Mouse (Mus musculus) MEL-GATA-1-ER (cell line): ENCODE measurements around the gene Selenop.
"Not testable (repeated sequence)": the region's sequence is repeated elsewhere in the genome, so short reads cannot be mapped to it uniquely, and the experiment has no call there.

Experiments
- DNase-seq: peaks from one replicate; pipeline ENCODE4 v3.0.0-alpha.2; 2012; ENCODE audit warnings: low read depth; ENCODE audit errors: extremely low read depth

Gene Selenop

DNA sequence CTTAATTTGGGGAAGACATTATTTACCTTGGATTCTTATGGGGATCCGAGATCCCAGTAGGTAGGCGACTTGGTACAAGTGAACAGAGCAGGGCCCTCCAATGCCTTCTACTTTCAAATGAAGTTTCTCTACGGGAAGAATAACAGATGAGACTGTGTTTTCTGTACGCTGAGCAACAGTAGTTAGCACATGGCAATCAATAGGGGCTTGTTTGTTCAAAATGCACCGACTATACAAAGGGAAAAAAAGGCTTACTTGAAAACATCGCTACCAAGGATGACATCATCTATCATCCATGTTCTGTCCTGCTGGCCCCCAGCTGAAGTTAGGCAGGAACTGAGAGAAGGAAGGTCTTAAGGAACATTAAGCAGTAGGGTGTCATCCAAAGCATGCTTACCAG, at the start of gene Selenop:
Gene Selenop, plus strand, starts transcription at position 301 of the 400 bp plus-strand sequence.
- DNase-seq: no peak

- not testable (repeated sequence) for DNase-seq
Measured at GRCm38 (mm10) chr15:3218668-3219067, 49.7 kb upstream of the Selenop start.

DNA sequence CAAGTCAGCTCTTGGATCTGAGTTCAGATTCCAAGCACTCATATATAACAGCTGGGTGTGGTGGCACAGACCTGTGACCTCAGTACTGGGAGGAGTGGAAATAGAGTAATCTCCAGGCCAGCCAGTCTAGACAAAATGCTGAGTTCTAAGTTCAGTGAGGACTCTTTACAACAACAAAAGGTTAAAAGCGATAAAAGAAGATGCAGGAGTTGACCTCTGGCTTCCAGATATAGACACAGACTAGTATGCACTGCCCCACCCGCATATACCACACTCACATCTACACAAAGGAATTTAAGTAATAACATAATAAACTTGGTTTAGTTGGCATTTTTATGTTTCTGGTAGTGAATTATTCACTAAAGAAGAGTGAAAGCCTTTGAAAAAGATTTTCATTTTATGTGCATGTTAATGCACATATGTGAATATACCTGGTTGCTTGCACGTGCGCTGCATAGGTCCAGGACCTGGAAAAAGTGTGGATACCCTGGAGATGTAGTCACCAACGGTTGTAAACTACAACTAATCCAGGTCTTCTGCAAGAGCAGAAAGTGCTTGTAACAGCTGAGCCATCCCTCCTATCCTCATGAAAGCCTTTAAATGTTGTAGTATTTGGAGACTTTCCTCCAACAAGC, 45.4 kb upstream of the Selenop start:
- DNase-seq: no peak

- no peak for DNase-seq
Measured at GRCm38 (mm10) chr15:3226573-3226972, 41.8 kb upstream of the Selenop start.

DNA sequence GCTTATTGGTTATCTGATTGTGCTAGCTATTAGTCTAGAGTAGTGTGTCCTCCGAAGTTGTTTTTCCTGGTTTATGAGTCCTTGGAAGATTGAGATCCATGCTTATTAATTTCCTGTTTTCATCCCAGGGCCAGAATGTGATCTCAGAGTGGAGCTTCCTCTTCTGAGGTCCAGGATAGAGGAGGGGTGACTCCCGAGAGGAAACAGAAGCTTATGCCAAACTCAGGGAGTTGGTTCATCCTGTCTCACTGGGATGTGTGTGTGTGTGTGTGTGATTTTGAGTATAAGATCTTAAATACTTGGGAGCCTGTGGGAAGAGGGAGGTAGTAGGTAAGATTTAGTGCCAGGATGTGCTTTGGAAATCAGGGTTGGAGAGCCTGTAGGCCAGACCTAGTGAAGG, 40.2 kb upstream of the Selenop start:
- no peak for DNase-seq

- DNase-seq: no peak
Measured at GRCm38 (mm10) chr15:3228990-3229389, 39.4 kb upstream of the Selenop start.

GRCm38 (mm10) chr15:3231004-3231403, 37.3 kb upstream of the Selenop start:
- no peak for DNase-seq

DNA sequence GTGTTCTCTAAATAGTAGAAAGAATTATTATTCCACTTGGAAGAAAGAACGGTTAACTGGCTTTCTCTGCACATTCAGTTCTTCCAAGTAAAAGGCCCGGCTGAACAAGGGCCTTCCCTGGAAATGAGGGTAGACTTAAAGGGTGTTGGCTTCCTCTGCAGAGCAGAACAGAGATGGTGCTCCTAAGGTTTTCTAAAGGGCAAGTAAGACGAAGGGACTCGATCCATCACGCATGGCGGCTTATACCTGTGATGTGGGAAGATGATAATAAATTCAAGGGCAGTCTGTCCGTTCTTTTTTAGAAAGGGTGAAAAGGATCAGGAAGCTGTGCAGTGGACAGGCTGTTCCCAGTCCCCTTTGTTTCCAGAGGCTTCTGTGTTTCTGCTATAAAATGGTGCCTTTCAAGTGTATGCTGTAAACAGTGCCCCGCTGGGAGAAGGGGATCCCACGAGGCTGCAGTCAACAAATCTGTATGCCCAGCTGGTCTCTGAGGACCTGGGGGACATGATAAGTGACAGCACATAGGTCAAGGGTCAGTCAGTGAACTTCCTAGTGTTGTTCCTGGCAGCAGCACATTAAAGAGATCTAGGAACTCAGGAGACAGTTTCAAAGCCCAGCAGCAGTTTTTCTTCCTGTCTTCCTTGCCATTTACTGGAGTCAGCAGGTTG, 36.0 kb upstream of the Selenop start:
- DNase-seq: no peak

DNA sequence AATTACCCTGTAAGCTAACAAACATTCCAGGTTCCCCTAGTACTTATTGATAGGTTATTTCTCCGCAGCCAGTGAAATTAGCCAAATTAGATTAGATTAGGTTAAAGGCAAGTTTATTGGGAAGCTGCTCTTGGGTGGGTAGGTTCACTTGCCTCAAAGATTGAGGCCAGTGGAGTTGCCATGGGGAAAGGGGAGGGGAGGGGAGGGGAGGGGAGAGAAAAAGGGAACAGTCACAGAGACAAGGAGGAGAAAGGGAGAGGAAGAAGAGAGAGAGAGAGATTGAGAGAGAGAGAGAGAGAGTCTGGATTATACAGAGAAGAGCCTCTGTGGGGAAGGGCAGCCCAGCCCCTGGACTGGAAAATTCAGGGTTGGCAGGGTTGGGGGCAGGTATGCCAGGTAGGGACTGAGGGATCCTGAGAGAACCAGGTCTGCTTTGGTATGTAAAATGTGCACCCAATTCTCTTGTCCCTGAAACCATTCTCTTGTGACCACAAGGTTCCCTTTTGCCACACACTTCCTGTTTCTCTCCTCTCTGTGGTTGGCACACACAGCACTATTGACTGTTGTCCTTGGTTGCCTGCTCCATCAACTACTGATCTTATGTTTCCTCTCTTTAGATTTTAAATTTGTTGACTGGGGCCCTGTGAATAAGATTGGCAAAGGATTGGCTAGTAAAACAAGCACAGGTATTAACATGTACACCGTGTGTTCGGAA, 34.4 kb upstream of the Selenop start:
- DNase-seq: peak; percentile 28

- no peak for DNase-seq
Measured at GRCm38 (mm10) chr15:3236338-3236737, 32.0 kb upstream of the Selenop start.

DNA sequence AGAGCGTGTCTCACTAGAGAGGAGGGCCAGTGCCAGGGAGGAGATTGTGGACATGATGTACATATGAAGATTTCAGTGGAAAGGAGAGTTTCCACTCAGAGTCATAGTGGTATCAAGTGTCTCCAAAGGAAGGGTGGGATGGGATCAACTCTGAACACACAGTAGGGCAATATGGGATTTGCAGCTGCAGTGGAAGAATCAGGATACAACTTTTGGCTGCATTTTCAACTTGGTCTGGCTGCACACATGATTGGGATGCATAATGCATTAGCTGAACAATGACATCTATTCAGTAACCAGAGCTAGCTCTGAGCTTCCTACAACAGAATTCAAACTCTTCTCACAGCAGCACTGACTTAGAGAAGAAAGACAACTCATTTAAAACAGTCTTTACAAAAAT, 30.4 kb upstream of the Selenop start:
- no peak for DNase-seq

- DNase-seq: not testable (repeated sequence)
Measured at GRCm38 (mm10) chr15:3245036-3245435, 23.3 kb upstream of the Selenop start.

DNA sequence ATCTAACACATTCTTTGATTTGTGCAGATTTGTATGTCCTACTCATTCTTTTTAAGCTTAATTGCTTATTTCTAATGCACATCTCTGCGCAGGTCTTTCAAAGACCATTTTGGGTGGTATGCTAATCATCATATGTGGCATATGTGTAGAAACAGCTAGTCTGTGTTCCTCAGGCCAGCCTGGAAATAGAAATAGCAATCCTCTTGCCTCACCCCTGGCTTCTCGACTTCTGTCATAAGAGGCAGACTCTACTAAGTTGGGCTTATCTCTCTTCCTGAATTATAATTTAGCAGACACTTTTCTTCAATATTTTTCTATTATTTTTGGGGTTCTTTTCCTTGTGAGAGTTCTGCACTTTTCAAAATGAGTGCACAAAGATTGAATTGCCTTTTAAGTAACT, 17.7 kb upstream of the Selenop start:
- no peak for DNase-seq

DNA sequence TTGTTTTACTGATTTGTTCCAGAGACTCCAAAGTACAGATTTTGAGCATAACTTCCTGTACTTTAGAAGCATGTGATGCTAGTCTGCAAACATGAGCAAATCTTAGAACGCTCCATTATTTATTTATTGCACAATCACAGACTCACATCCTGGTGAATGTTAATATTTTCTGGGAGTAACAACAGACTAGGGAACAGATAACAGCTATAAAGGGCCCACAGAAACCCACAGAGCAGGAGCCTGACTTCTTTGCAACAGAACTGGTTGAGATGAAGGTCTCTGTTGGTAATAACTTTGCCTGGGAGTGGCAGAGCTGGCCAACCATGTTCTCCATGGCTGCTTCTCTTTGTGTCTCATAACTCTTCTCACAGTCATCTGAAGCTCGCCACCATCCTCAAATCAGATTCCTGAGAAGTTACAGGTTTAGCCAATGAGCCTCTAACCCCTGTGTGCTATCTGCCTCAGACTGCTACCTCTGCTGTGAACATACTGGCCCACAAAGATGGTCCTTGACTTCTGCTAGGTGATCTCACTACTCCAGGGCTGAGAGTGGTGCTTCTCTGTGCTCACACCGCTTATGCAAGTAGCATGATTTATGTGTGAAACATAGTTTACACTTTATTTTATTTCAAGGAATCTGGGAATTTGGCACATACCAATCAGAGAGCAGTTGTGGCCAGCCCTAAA, 17.2 kb upstream of the Selenop start:
- DNase-seq: no peak

DNA sequence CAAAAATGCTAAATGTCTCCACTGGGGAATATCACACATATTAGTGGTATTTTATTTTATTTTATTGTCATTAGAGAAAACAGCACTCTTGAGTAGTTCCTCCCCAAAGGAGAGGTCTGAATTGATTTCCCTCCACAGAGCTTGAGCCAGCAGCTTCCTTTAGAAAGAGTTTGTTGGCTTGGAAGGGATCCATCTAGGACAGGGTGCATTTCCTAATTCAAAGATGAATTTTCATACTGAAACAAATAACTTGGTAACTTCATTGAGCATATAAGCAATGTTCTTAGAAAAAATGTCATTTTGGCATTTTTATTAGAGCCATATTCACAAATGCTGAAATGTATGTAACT, 16.7 kb upstream of the Selenop start:
- DNase-seq: no peak

DNA sequence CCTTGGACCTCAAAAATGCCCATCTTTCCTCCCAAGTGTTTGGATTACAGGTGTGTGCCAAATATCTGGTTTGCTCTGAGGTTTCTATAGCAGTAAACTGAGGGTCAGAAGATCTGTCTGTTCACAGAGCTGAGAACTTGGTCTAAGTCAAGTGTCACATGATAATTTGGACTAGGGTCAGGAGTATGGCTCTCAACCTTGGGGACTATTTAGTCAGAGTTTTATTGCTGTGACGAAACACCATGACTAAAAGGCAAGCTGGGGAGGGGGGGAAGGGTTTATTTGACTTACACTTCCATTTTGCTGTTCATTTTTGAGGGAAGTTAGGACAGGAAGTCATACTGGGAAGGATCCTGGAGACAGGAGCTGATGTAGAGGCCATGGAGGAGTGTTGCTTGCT, 9.3 kb upstream of the Selenop start:
- DNase-seq: no peak

- no peak for DNase-seq
Measured at GRCm38 (mm10) chr15:3260309-3260708, 8.0 kb upstream of the Selenop start.

DNA sequence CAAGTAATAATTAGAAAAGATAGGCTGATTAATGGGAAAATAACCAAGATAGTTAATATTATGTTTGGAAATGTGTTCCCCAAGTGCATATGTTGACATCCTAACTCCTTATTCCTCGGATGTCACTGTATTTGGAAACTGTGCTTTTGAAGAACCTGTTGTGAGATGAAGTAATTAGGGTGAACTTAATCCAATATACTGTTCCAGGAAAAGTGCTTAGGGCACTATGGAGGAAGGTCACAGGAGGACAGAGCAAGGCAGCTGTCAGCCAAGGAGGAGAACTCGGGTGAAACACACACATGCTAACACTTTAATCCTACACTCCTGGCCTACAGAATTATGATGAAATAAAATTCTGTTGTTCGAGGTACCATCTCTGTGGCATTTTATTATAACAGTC, 5.5 kb upstream of the Selenop start:
- no peak for DNase-seq

DNA sequence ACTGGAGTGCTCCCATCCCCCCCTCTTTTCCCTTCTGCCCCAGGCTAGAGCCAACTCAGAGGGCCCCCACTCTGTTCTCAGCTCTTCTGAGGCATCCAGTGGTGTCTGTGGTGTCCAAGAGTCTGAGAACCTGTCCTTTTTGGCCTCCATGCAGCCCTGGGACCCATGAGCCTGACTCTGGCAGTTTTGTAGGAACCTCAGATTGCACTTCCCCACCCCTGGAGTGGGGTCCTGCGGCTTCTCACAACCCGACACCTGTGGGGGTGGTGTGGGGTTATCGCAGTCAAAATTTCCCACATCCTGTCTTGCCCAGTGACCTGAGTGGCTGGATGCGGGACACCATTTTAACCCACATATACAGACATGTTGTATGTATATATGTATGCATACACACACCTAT, 4.1 kb upstream of the Selenop start:
- DNase-seq: no peak

GRCm38 (mm10) chr15:3264828-3265227, 3.5 kb upstream of the Selenop start:
- DNase-seq: no peak

DNA sequence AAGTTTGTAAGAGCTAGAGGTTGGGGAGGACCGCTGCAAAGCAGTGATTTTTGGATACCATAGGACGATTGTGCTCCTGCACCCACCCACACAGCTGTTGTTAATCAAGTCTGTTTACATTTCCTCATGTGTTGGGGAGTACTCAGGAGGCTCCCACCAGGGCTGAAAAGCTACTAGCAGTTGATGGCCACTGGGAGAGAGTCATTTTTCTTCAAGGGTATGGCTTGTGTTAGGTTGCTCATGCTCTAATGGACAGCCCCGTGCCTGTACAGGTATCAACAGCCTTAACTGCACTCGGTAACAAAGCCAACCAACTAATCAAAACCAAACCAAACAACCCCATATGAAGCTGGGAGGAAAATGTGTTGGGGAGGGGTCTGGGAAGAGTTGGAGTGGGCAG, 1.1 kb downstream of the Selenop start:
- DNase-seq: no peak

GRCm38 (mm10) chr15:3269996-3270645, 1.8 kb downstream of the Selenop start:
- peak; percentile 5 for DNase-seq
